Mouse (Mus musculus) midbrain, embryonic 10.5 days (tissue): ENCODE measurements around the gene Ifi211. TPM values are rescaled to one million over a fixed set of nuclear protein-coding genes. Genes with fewer than 3 reads are reported as not detected.
"Not testable (repeated sequence)": the region's sequence is repeated elsewhere in the genome, so short reads cannot be mapped to it uniquely, and the experiment has no call there.

Source experiments
- DNase-seq: peaks from one replicate; pipeline ENCODE4 v3.0.0-alpha.2; 2017; ENCODE audit warnings: low spot score
- H3K27ac ChIP-seq: fragments of 300-500 bp; sonication (generic); replicated peaks from 2 replicates; pipeline ENCODE4 v1.5.1; 2016; ENCODE audit warnings: mild to moderate bottlenecking
- H3K27me3 ChIP-seq: fragments of 300-500 bp; sonication (generic); 2 replicates; pipeline ENCODE4 v1.6.1; 2016; ENCODE audit warnings: low read depth, mild to moderate bottlenecking; ENCODE audit not compliant: poor library complexity, severe bottlenecking
- H3K36me3 ChIP-seq: fragments of 300-500 bp; sonication (generic); 2 replicates; pipeline ENCODE4 v1.6.1; 2016; ENCODE audit warnings: mild to moderate bottlenecking, moderate library complexity
- H3K4me1 ChIP-seq: fragments of 300-500 bp; sonication (generic); 2 replicates; pipeline ENCODE4 v1.6.1; 2016
- H3K4me3 ChIP-seq: fragments of 300-500 bp; sonication (generic); 2 replicates; pipeline ENCODE4 v1.5.1; 2016; ENCODE audit warnings: mild to moderate bottlenecking, moderate library complexity
- H3K9me3 ChIP-seq: fragments of 300-500 bp; sonication (generic); replicated peaks from 2 replicates; pipeline ENCODE4 v1.6.1; 2016; ENCODE audit warnings: mild to moderate bottlenecking
- whole genome bisulfite sequencing: fragments of 180-500 bp; shearing (Covaris S2); methylation state at CpG from one replicate; pipeline ENCODE4 v1.1.7; 2016; 5-methylcytosine and 5-hydroxymethylcytosine counted together
- polyA plus RNA-seq: library from polyadenylated mRNA; unstranded; fragments of >200 nt; fragmentation: Nextera tagmentation; extraction: Ambion mirVana; gene quantifications from 2 replicates; pipeline ENCODE4 v1.2.1, GENCODE M21; 2016

Gene Ifi211
- polyA plus RNA-seq, 1 experiment from 2014 or later: 0.11 TPM

DNA sequence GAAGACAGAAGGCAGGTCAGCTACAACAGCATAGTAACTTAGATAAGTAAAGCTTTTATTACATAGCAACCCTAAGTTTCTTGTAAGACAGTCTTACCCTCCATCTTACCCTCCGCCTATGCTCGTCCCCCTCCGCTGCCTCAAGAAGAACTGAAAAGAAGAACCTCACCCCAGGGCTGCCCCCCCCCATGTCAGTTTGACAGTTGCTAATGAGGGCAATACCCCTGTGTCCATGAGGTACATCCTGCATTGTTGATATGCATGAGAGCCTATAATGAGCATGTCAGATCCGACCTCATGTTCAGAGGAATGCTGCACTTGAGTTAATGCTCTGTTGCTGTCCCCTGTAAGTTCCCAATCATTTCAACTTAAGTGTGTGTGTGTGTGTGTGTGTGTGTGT, 60.0 kb downstream of the Ifi211 start:
- H3K9me3 ChIP-seq, DNase-seq, H3K27ac ChIP-seq, H3K4me1 ChIP-seq, H3K36me3 ChIP-seq, H3K4me3 ChIP-seq, H3K27me3 ChIP-seq: not testable (repeated sequence)
- 81% methylated on average over 4 of the region's 4 CpGs for WGBS

Other genes with a start within 250 kb of the Ifi211 start
- not detected in 2 replicates for gene Ifi208, start 239.4 kb downstream of the Ifi211 start, polyA plus RNA-seq
- gene Ifi207, start 171.3 kb downstream of the Ifi211 start, polyA plus RNA-seq: 0.16 and 0.65 TPM in 2 replicates
- 0.59 and 0.96 TPM in 2 replicates for gene Ifi204, start 146.1 kb downstream of the Ifi211 start, polyA plus RNA-seq
- gene Mndal, start 29.4 kb upstream of the Ifi211 start, polyA plus RNA-seq: 0.21 and 0.37 TPM in 2 replicates
- gene Ifi203, start 29.6 kb upstream of the Ifi211 start, polyA plus RNA-seq: 0.11 TPM in 1 of 2 replicates, not detected in the other
- gene Ifi202b, start 69.7 kb upstream of the Ifi211 start, polyA plus RNA-seq: not detected in 2 replicates
- gene Ifi205, start 118.8 kb upstream of the Ifi211 start, polyA plus RNA-seq: 0.19 TPM in 1 of 2 replicates, not detected in the other
- not detected in 2 replicates for gene Olfr433, start 127.7 kb upstream of the Ifi211 start, polyA plus RNA-seq
- not detected in 2 replicates for gene Olfr432, start 136.2 kb upstream of the Ifi211 start, polyA plus RNA-seq
- not detected in 2 replicates for gene Olfr430, start 153.6 kb upstream of the Ifi211 start, polyA plus RNA-seq
- gene Olfr429, start 171.3 kb upstream of the Ifi211 start, polyA plus RNA-seq: not detected in 2 replicates
- not detected in 2 replicates for gene Olfr427, start 183.8 kb upstream of the Ifi211 start, polyA plus RNA-seq
- not detected in 2 replicates for gene Olfr231, start 208.1 kb upstream of the Ifi211 start, polyA plus RNA-seq
- not detected in 2 replicates for gene Olfr424, start 218.5 kb upstream of the Ifi211 start, polyA plus RNA-seq
- gene Olfr420, start 242.6 kb upstream of the Ifi211 start, polyA plus RNA-seq: not detected in 2 replicates